Mouse (Mus musculus) liver, postnatal 0 days (tissue): ENCODE results near the gene Dock3.

ENCODE experiments used
- CTCF ChIP-seq: sonication (generic); IDR thresholded peaks from 2 replicates; pipeline ENCODE4 v1.5.1; 2016; ENCODE audit warnings: antibody characterized with exemption, low read depth
- EP300 ChIP-seq: IDR thresholded peaks from 2 replicates; pipeline ENCODE4 v1.6.1; 2016; ENCODE audit warnings: antibody characterized with exemption, low read depth, mild to moderate bottlenecking

GRCm38 (mm10) chr9:107037947-107038346 is 193.8 kb downstream of the Dock3 start:
- TF ChIP-seq CTCF (no peak), EP300 (no peak)
